Mouse (Mus musculus) stomach, postnatal 0 days (tissue): ENCODE data around the gene Rapgef3. TPM values are rescaled to one million over a fixed set of nuclear protein-coding genes. Genes with fewer than 3 reads are reported as not detected.

Source experiments
- ATAC-seq: fragments of 200-750 bp; cut with Nextera tagmentation; 2 replicates; pipeline ENCODE4 v1.8.0; 2017; ENCODE audit not compliant: low FRiP score, low TSS enrichment
- DNase-seq: peaks from one replicate; pipeline ENCODE4 v3.0.0-alpha.2; 2016; ENCODE audit warnings: low spot score
- H3K27ac ChIP-seq: fragments of 300-500 bp; sonication (generic); replicated peaks from 2 replicates; pipeline ENCODE4 v1.5.1; 2014; ENCODE audit warnings: mild to moderate bottlenecking, control low read depth
- H3K27me3 ChIP-seq: fragments of 300-500 bp; sonication (generic); 2 replicates; pipeline ENCODE4 v1.6.1; 2014; ENCODE audit warnings: low read length; ENCODE audit not compliant: control insufficient read depth, insufficient read depth
- H3K36me3 ChIP-seq: fragments of 300-500 bp; sonication (generic); 2 replicates; pipeline ENCODE4 v1.6.1; 2014; ENCODE audit warnings: low read length, mixed read lengths; ENCODE audit not compliant: control insufficient read depth, insufficient read depth
- H3K4me1 ChIP-seq: fragments of 300-500 bp; sonication (generic); replicated peaks from 2 replicates; pipeline ENCODE4 v1.6.1; 2014; ENCODE audit warnings: antibody characterized with exemption; ENCODE audit not compliant: control insufficient read depth, insufficient read depth
- H3K4me2 ChIP-seq: fragments of 300-500 bp; sonication (generic); replicated peaks from 2 replicates; pipeline ENCODE4 v1.6.1; 2014; ENCODE audit warnings: low read depth, mild to moderate bottlenecking, control low read depth, moderate library complexity
- H3K4me3 ChIP-seq: fragments of 300-500 bp; sonication (generic); 2 replicates; pipeline ENCODE4 v1.5.1; 2014; ENCODE audit warnings: low read depth, low read length, control low read depth
- H3K9ac ChIP-seq: fragments of 300-500 bp; sonication (generic); 2 replicates; pipeline ENCODE4 v1.6.1; 2014; ENCODE audit warnings: mild to moderate bottlenecking, low read length, control low read depth, mixed read lengths
- H3K9me3 ChIP-seq: fragments of 300-500 bp; sonication (generic); 2 replicates; pipeline ENCODE4 v1.6.1; 2016; ENCODE audit warnings: low read length; ENCODE audit not compliant: control insufficient read depth
- CTCF ChIP-seq: IDR thresholded peaks from 2 replicates; pipeline ENCODE4 v1.5.1; 2016; ENCODE audit warnings: antibody characterized with exemption, low read depth, mild to moderate bottlenecking, moderate library complexity
- EP300 ChIP-seq: optimal IDR thresholded peaks from 2 replicates; pipeline ENCODE3; 2016; ENCODE audit warnings: antibody characterized with exemption
- WGBS: fragments of 180-500 bp; shearing (Covaris S2); extraction: QIAGEN DNeasy Blood & Tissue Kit; methylation state at CpG from one replicate; pipeline ENCODE4 v1.1.7; 2014; 5-methylcytosine and 5-hydroxymethylcytosine counted together
- polyA plus RNA-seq: library from polyadenylated mRNA; unstranded; fragments of >200 nt; fragmentation: Nextera tagmentation; extraction: Ambion mirVana; gene quantifications from 2 replicates; pipeline ENCODE4 v1.2.1, GENCODE M21; 2015

The Rapgef3 gene
- polyA plus RNA-seq, 1 experiment from 2014 or later = 3.2 TPM

GRCm38 (mm10) chr15:97726310-97726709 lies 41.5 kb downstream of the Rapgef3 start:
- no peaks in the 10 kb centered on the region for H3K36me3 ChIP-seq
- TF ChIP-seq CTCF (no peak), EP300 (no peak)
- WGBS = 82% methylated on average over 13 of the region's 13 CpGs
- DNase-seq (no peak), ATAC-seq (no peak)
- H3K27ac ChIP-seq = no peak overlapping the region; the same call in 1 of the 2 replicates
- H3K4me2 ChIP-seq = no peak overlapping the region
- H3K4me3 ChIP-seq = no peak overlapping the region
- no peaks in the 10 kb centered on the region for H3K4me1 ChIP-seq
- H3K27me3 ChIP-seq = no peaks in the 10 kb centered on the region
- H3K9ac ChIP-seq = no peak overlapping the region
- H3K9me3 ChIP-seq = no peaks in the 10 kb centered on the region

GRCm38 (mm10) chr15:97725198-97725785 lies 42.5 kb downstream of the Rapgef3 start:
- TF ChIP-seq CTCF = no peak
- no peak for TF ChIP-seq EP300
- peak overlapping the region; percentile 35; the same call in 1 of the 2 replicates for H3K27ac ChIP-seq
- ATAC-seq = no peak
- H3K4me1 ChIP-seq = no peaks in the 10 kb centered on the region
- WGBS = 79% methylated on average over 6 of the region's 6 CpGs
- no peaks in the 10 kb centered on the region for H3K27me3 ChIP-seq
- H3K9me3 ChIP-seq = no peaks in the 10 kb centered on the region
- no peak for DNase-seq
- no peak overlapping the region for H3K9ac ChIP-seq
- H3K4me3 ChIP-seq = no peak overlapping the region
- H3K4me2 ChIP-seq = no peak overlapping the region
- no peaks in the 10 kb centered on the region for H3K36me3 ChIP-seq

GRCm38 (mm10) chr15:97724346-97725197 lies 43.2 kb downstream of the Rapgef3 start:
- no peaks in the 10 kb centered on the region for H3K27me3 ChIP-seq
- ATAC-seq (no peak), DNase-seq (no peak)
- H3K9ac ChIP-seq = no peak overlapping the region
- no peaks in the 10 kb centered on the region for H3K4me1 ChIP-seq
- no peaks in the 10 kb centered on the region for H3K9me3 ChIP-seq
- no peak overlapping the region for H3K4me3 ChIP-seq
- WGBS = 70% methylated on average over 17 of the region's 17 CpGs
- no peak overlapping the region for H3K4me2 ChIP-seq
- TF ChIP-seq CTCF = no peak
- TF ChIP-seq EP300 = peak; percentile 33
- peak overlapping the region; percentile 8; the same call in 1 of the 2 replicates for H3K27ac ChIP-seq
- no peaks in the 10 kb centered on the region for H3K36me3 ChIP-seq

- Histone ChIP-seq H3K4me1 (no peaks in the 10 kb centered on the region), H3K27me3 (no peaks in the 10 kb centered on the region), H3K27ac (peak overlapping the region; percentile 8; the same call in 1 of the 2 replicates), H3K9ac (no peak overlapping the region), H3K4me2 (no peak overlapping the region), H3K36me3 (no peaks in the 10 kb centered on the region), H3K4me3 (no peak overlapping the region), H3K9me3 (no peaks in the 10 kb centered on the region)
- no peak for TF ChIP-seq EP300
- no peak for TF ChIP-seq CTCF
- WGBS = 73% methylated on average over 6 of the region's 6 CpGs
- DNase-seq = no peak
- no peak for ATAC-seq
Observed at GRCm38 (mm10) chr15:97723536-97724345, 44.0 kb downstream of the Rapgef3 start.

- no peak overlapping the region for H3K27ac ChIP-seq
Observed at GRCm38 (mm10) chr15:97721008-97721701, 46.6 kb downstream of the Rapgef3 start.

More at GRCm38 (mm10) chr15:97721008-97721701, 46.6 kb downstream of the Rapgef3 start:
- Histone ChIP-seq H3K27me3 (no peaks in the 10 kb centered on the region), H3K9me3 (no peaks in the 10 kb centered on the region), H3K36me3 (no peaks in the 10 kb centered on the region), H3K9ac (no peak overlapping the region), H3K4me3 (no peak overlapping the region), H3K4me2 (no peak overlapping the region), H3K4me1 (no peaks in the 10 kb centered on the region)
- no peak for TF ChIP-seq EP300
- TF ChIP-seq CTCF = no peak
- ATAC-seq (no peak), DNase-seq (no peak)
- WGBS = 73% methylated on average over 15 of the region's 15 CpGs
